Mouse (Mus musculus) ovary, postnatal 36 days (tissue): ENCODE results near the gene Klhl28.

Source experiments
- DNase-seq: peaks from one replicate; pipeline ENCODE4 v3.0.0; 2022; ENCODE audit warnings: low spot score, mixed read lengths

The Klhl28 gene

GRCm38 (mm10) chr12:64965124-64966026, at the start of gene Klhl28, which contains the start of gene Togaram1:
TSS of gene Klhl28 (minus strand) at chr12:64965534.
TSS of gene Togaram1 (plus strand) at chr12:64965804.
- peak; percentile 97 for DNase-seq

- no peak for DNase-seq
Observed at GRCm38 (mm10) chr12:65007725-65008124, 42.4 kb upstream of the Klhl28 start.

- DNase-seq: no peak
Observed at GRCm38 (mm10) chr12:64977518-64977917, 12.2 kb upstream of the Klhl28 start.

GRCm38 (mm10) chr12:64976191-64976590, 10.9 kb upstream of the Klhl28 start:
- no peak for DNase-seq

GRCm38 (mm10) chr12:64975558-64975957, 10.2 kb upstream of the Klhl28 start:
- DNase-seq: no peak

GRCm38 (mm10) chr12:64972063-64972462, 6.7 kb upstream of the Klhl28 start:
- DNase-seq: no peak

- DNase-seq: no peak
Observed at GRCm38 (mm10) chr12:64971399-64971798, 6.1 kb upstream of the Klhl28 start.

- DNase-seq: no peak
Observed at GRCm38 (mm10) chr12:64968067-64968466, 2.7 kb upstream of the Klhl28 start.

GRCm38 (mm10) chr12:64967470-64967869, 2.1 kb upstream of the Klhl28 start:
- DNase-seq: no peak

GRCm38 (mm10) chr12:64966652-64967435, 1.5 kb upstream of the Klhl28 start:
- no peak for DNase-seq

GRCm38 (mm10) chr12:64966101-64966631, 832 bp upstream of the Klhl28 start:
- peak; percentile 48 for DNase-seq

GRCm38 (mm10) chr12:64964560-64964959, 774 bp downstream of the Klhl28 start:
- no peak for DNase-seq

GRCm38 (mm10) chr12:64937493-64937892, 27.8 kb downstream of the Klhl28 start:
- DNase-seq: no peak

GRCm38 (mm10) chr12:64917578-64918471, 47.5 kb downstream of the Klhl28 start, which contains the start of gene Gm527:
TSS of gene Gm527 (plus strand) at chr12:64917906.
- DNase-seq: peak; percentile 94

- DNase-seq: no peak
Observed at GRCm38 (mm10) chr12:64916735-64917134, 48.6 kb downstream of the Klhl28 start.

- DNase-seq: no peak
Observed at GRCm38 (mm10) chr12:64912996-64913395, 52.3 kb downstream of the Klhl28 start.

GRCm38 (mm10) chr12:64903186-64903585, 62.1 kb downstream of the Klhl28 start:
- no peak for DNase-seq

GRCm38 (mm10) chr12:64902506-64902905, 62.8 kb downstream of the Klhl28 start:
- DNase-seq: peak; percentile 19

GRCm38 (mm10) chr12:64897060-64897730, 68.1 kb downstream of the Klhl28 start:
- peak; percentile 27 for DNase-seq
